Mouse (Mus musculus) liver, embryonic 18 days (tissue): ENCODE data around the gene Inka2. TPM values are rescaled to one million over a fixed set of nuclear protein-coding genes. Genes with fewer than 3 reads are reported as not detected.

ENCODE experiments used
- polyA plus RNA-seq: library from polyadenylated mRNA; depleted of rRNA; stranded (reverse); fragments of >200 nt; gene quantifications from 2 replicates; pipeline ENCODE4 v1.2.3, GENCODE M21; 2012; rRNA removed

Gene Inka2
- 0.17 and 0.24 TPM in 2 replicates for polyA plus RNA-seq

GRCm38 (mm10) chr3:105704031-105705008, at the start of gene Inka2:
Gene Inka2 (plus strand): TSS chr3:105704599.

GRCm38 (mm10) chr3:105687324-105688060, 16.9 kb upstream of the Inka2 start, which contains the start of gene Ddx20:
Gene Ddx20 (minus strand): TSS chr3:105687574.

Other genes starting within 250 kb of the Inka2 start
- 5.5 and 5.7 TPM in 2 replicates for gene Ddx20, start 17.0 kb upstream of the Inka2 start, polyA plus RNA-seq
- gene Rap1a, start 96.7 kb downstream of the Inka2 start, polyA plus RNA-seq = 33.5 and 36.6 TPM in 2 replicates
- 0.72 and 0.78 TPM in 2 replicates for gene Adora3, start 166.3 kb downstream of the Inka2 start, polyA plus RNA-seq
- 0.12 and 0.23 TPM in 2 replicates for gene Tmigd3, start 166.3 kb downstream of the Inka2 start, polyA plus RNA-seq
- gene I830077J02Rik, start 228.1 kb downstream of the Inka2 start, polyA plus RNA-seq = 5.5 and 6.6 TPM in 2 replicates